Mouse (Mus musculus): ENCODE data around the gene Gabra6.

Gene Gabra6

DNA sequence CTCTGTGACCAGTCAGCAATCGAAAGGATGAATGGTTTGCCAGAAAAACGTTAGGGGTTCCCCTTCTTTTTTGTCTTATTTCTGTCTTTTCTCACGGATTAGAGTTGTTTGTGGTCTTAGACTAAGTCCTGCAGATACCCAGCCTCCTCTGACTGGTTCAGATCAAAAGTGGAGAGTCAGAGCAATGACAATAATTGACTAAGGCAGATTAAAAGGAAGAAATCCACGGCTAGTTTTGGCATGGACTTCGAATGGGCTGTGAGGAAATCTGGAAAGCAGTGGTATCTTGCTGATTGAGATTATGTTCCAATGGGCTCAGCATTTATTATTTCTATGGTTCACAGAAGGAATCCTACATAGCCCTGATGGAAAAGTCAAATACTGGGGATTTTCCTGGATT is at the start of gene Gabra6:
Gene Gabra6 (minus strand): TSS at position 191 of the 400 bp plus-strand sequence.
- no peak for DNase-seq

- DNase-seq = no peak
Measured at GRCm38 (mm10) chr11:42365544-42365943, 44.7 kb upstream of the Gabra6 start.

- no peak for DNase-seq
Measured at GRCm38 (mm10) chr11:42332121-42332520, 11.2 kb upstream of the Gabra6 start.

GRCm38 (mm10) chr11:42326262-42326661 is 5.4 kb upstream of the Gabra6 start:
- no peak for DNase-seq

GRCm38 (mm10) chr11:42321560-42321959 is 688 bp upstream of the Gabra6 start:
- DNase-seq = no peak

- no peak for DNase-seq
Measured at GRCm38 (mm10) chr11:42319521-42319920, 1.4 kb downstream of the Gabra6 start.

DNA sequence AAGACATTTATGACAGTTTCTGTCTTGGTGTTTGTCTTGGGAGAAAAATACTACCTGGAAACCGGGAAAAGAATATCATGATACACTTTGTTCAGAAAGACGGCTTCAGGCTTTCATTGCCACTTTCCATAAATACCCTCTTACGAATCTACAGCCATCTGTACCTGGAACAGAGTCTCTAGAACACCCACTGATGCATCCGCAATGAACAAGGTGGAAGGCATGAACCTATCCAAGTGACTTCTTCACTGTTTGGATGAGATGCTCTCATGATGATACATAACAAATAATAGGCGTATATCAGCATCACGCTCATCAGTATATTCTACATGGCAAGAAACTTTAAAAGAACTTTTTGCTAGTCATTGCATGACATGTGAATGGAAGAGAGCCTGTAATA is 1.8 kb downstream of the Gabra6 start:
- DNase-seq = no peak

DNA sequence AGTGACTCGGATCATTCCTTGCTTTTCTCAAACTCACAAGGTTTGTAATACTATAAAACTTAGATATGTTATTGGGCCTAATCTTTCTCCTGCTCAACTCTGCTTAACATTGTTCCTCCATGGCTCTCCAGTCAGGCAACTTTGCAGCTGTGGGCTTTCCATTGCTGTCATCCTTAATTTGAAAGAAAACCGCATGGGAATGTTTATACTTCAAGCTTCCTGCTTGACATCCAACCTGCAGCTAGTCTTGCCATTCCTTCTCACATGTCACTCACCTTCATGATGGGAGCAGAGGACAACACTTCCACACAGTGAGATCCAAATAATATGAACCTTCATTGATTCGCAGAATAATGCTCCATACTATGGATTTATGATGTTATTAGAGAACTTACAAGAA is 2.9 kb downstream of the Gabra6 start:
- no peak for DNase-seq

- DNase-seq = no peak
Measured at GRCm38 (mm10) chr11:42314850-42315249, 6.0 kb downstream of the Gabra6 start.

DNA sequence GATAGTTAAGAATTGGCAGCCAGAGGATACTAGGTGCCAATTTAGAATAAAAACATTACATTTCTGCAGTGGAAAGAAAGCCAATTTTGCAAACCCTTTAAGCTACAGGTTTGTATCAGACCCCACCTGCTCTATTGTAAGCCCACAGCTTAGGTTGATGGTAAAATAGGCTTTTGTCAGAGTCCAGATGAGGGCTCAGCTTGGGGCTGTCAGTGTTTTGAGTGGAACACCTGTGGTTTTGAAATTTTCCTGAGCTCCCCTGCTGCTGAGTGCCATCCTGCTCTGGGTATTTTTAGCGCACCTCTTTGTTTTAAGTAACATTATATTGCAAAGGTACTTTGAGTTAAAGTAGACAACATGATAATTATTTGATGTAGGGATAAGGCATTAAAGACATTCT is 10.0 kb downstream of the Gabra6 start:
- DNase-seq = no peak

- DNase-seq = no peak
Measured at GRCm38 (mm10) chr11:42309086-42309485, 11.8 kb downstream of the Gabra6 start.

GRCm38 (mm10) chr11:42306095-42306494 is 14.8 kb downstream of the Gabra6 start:
- DNase-seq = no peak

GRCm38 (mm10) chr11:42258978-42259377 is 61.9 kb downstream of the Gabra6 start:
- no peak for DNase-seq
